Mouse (Mus musculus) 3134 (cell line): ENCODE measurements at regions not wholly inside any gene's neighbourhood (a gene's known extent, or its start where the extent isn't known, plus 50 kb on each side); places are given as distances from the start of the nearest gene placed in this dataset.
A peak's percentile ranks its signal among the peaks of the same experiment; 100 is the strongest.

Source experiments
- DNase-seq: peaks from one replicate; pipeline ENCODE4 v3.0.0-alpha.2; 2011; ENCODE audit warnings: low spot score; ENCODE audit not compliant: insufficient read length; ENCODE audit errors: extremely low read depth

GRCm38 (mm10) chr2:9669621-9670020 lies 211.4 kb upstream of the 4930412O13Rik start:
- no peak for DNase-seq

- DNase-seq = no peak
These were observed 199.3 kb upstream of the 4930412O13Rik start for GRCm38 (mm10) chr2:9681691-9682152.

GRCm38 (mm10) chr2:9683673-9684210 lies 197.3 kb upstream of the 4930412O13Rik start:
- DNase-seq = no peak

GRCm38 (mm10) chr2:9688176-9688575 lies 192.9 kb upstream of the 4930412O13Rik start:
- DNase-seq = no peak

- no peak for DNase-seq
These were observed 191.5 kb upstream of the 4930412O13Rik start for GRCm38 (mm10) chr2:9689518-9689917.

GRCm38 (mm10) chr2:9691506-9691905 lies 189.5 kb upstream of the 4930412O13Rik start:
- DNase-seq = no peak

GRCm38 (mm10) chr2:9691906-9692305 lies 189.1 kb upstream of the 4930412O13Rik start:
- DNase-seq = no peak

- DNase-seq = no peak
These were observed 187.7 kb upstream of the 4930412O13Rik start for GRCm38 (mm10) chr2:9693351-9693750.

GRCm38 (mm10) chr2:9694178-9694577 lies 186.9 kb upstream of the 4930412O13Rik start:
- no peak for DNase-seq

- DNase-seq = no peak
These were observed 183.3 kb upstream of the 4930412O13Rik start for GRCm38 (mm10) chr2:9697591-9698345.

- no peak for DNase-seq
These were observed 176.8 kb upstream of the 4930412O13Rik start for GRCm38 (mm10) chr2:9704266-9704665.

GRCm38 (mm10) chr2:9709466-9709865 lies 171.6 kb upstream of the 4930412O13Rik start:
- DNase-seq = no peak

- no peak for DNase-seq
These were observed 163.1 kb upstream of the 4930412O13Rik start for GRCm38 (mm10) chr2:9717904-9718303.

GRCm38 (mm10) chr2:9733243-9733642 lies 147.8 kb upstream of the 4930412O13Rik start:
- DNase-seq = peak; percentile 14

- no peak for DNase-seq
These were observed 136.9 kb upstream of the 4930412O13Rik start for GRCm38 (mm10) chr2:9744181-9744580.

GRCm38 (mm10) chr2:9749829-9750788 lies 130.9 kb upstream of the 4930412O13Rik start:
- no peak for DNase-seq

GRCm38 (mm10) chr2:9753691-9754090 lies 127.4 kb upstream of the 4930412O13Rik start:
- DNase-seq = no peak

GRCm38 (mm10) chr2:9754153-9754552 lies 126.9 kb upstream of the 4930412O13Rik start:
- no peak for DNase-seq

GRCm38 (mm10) chr2:9757770-9758420 lies 123.2 kb upstream of the 4930412O13Rik start:
- DNase-seq = peak; percentile 24

- no peak for DNase-seq
These were observed 122.1 kb upstream of the 4930412O13Rik start for GRCm38 (mm10) chr2:9758983-9759382.
